17 mouse cellular contexts compared by ENCODE assay signal in the genomic region with DNA sequence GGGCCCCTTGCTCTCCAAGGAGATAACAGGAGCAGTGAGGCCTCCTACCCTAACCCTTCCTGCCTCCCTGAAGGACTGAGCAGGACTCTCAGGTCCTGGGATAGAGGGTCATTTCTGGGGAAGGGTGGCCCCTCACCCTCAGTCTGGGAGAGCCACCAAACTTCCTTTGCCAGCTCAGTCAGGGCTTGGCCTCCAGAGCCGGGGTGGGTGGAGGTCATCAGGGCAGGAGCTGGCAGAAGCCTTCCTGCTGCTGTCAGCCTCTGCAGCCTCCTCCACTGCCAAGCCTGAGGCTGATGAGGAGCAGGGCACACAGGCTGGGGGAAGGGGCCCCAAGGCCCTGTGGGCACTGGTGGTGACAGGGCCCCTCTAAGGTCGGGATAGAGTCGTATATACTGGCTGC. TPM values are rescaled to one million over a fixed set of nuclear protein-coding genes. Genes with fewer than 3 reads are reported as not detected.
A peak's percentile ranks its signal among the peaks of the same experiment; 100 is the strongest.
DNase-seq lines count a peak whose midpoint lies in the region; ATAC-seq lines count a peak whose summit lies in the region.
"Had no signal": no experiment of that assay in that cellular context is flagged by ENCODE, and none has a peak within 500 bp of the region (broad histone marks: within the 10 kb centered on the region; RNA-seq: fewer than 3 reads in every experiment).

No protein-coding gene starts in this region.

- peak; percentile 62 for DNase-seq in adrenal gland, postnatal 10 days
- DNase-seq in adrenal gland, postnatal 25 days, result no peak
- no peak for DNase-seq in heart, adult 18-20 months
- no peak for DNase-seq in midbrain, embryonic 10.5 days (ENCODE audit: low spot score)
- no peak for DNase-seq in midbrain, embryonic 14.5 days
- no peak for DNase-seq in limb, embryonic 10.5 days (ENCODE audit: low spot score)
- DNase-seq in frontal cortex, postnatal 25 days (ENCODE audit: low spot score in 2 of 2), result no peak
- DNase-seq: cerebellum, postnatal 25 days; gastrocnemius, postnatal 10 days; lung, postnatal 14 days; retina, postnatal 1 day; thymus, postnatal 36 days had no signal

- H3K27ac ChIP-seq in heart, embryonic 13.5 days (replicated peaks), result no peak overlapping the region
- peak overlapping the region; percentile 78 for H3K27ac ChIP-seq in midbrain, embryonic 10.5 days (replicated peaks)
- no peak overlapping the region for H3K27ac ChIP-seq in midbrain, embryonic 14.5 days (replicated peaks; ENCODE audit: low read depth, low read length)
- 0 out of 2 replicates have a peak overlapping the region, but pooled peaks have one; percentile 40 for H3K27ac ChIP-seq in limb, embryonic 10.5 days
- H3K27ac ChIP-seq: midbrain, embryonic 12.5 days had no signal

- H3K36me3 ChIP-seq in heart, embryonic 13.5 days, result peaks cover 25% of the 10 kb centered on the region
- H3K36me3 ChIP-seq in midbrain, embryonic 10.5 days, result peaks cover 29% of the 10 kb centered on the region
- peaks cover 14% of the 10 kb centered on the region; the same call in 1 of the 2 replicates for H3K36me3 ChIP-seq in midbrain, embryonic 14.5 days (ENCODE audit: control insufficient read depth, insufficient read depth, low read length)
- H3K36me3 ChIP-seq in limb, embryonic 10.5 days, result peaks cover 29% of the 10 kb centered on the region

- peaks cover 13% of the 10 kb centered on the region for H3K4me1 ChIP-seq in heart, embryonic 13.5 days
- H3K4me1 ChIP-seq in midbrain, embryonic 10.5 days, result peaks cover 50% of the 10 kb centered on the region
- H3K4me1 ChIP-seq in midbrain, embryonic 14.5 days (ENCODE audit: control insufficient read depth, insufficient read depth, low read length), result peaks cover 10% of the 10 kb centered on the region; the same call in 1 of the 2 replicates
- peaks cover 41% of the 10 kb centered on the region for H3K4me1 ChIP-seq in limb, embryonic 10.5 days

- no peak overlapping the region for H3K4me2 ChIP-seq in heart, embryonic 13.5 days
- no peak overlapping the region for H3K4me2 ChIP-seq in midbrain, embryonic 14.5 days (ENCODE audit: low read length)
- H3K4me2 ChIP-seq: midbrain, embryonic 12.5 days had no signal

- 21% methylated on average over 3 of the region's 3 CpGs for WGBS in heart, embryonic 13.5 days
- 39% methylated on average over 3 of the region's 3 CpGs for WGBS in midbrain, embryonic 10.5 days
- WGBS in midbrain, embryonic 14.5 days, result 32% methylated on average over 3 of the region's 3 CpGs
- whole genome bisulfite sequencing in limb, embryonic 10.5 days, result 43% methylated on average over 3 of the region's 3 CpGs

- no peak overlapping the region for H3K4me3 ChIP-seq in heart, embryonic 13.5 days
- H3K4me3 ChIP-seq in midbrain, embryonic 10.5 days, result no peak overlapping the region
- H3K4me3 ChIP-seq in midbrain, embryonic 14.5 days (replicated peaks; ENCODE audit: low read depth, low read length), result no peak overlapping the region
- H3K4me3 ChIP-seq in limb, embryonic 10.5 days, result no peak overlapping the region
- H3K4me3 ChIP-seq: midbrain, embryonic 12.5 days had no signal

- no peak for ATAC-seq in heart, embryonic 13.5 days (ENCODE audit: extremely low read depth, insufficient number of reproducible peaks, low FRiP score, low TSS enrichment)
- ATAC-seq in midbrain, embryonic 14.5 days (ENCODE audit: low FRiP score, low TSS enrichment), result no peak
- ATAC-seq: Patski had no signal

- peak overlapping the region; percentile 0 for H3K9ac ChIP-seq in heart, embryonic 13.5 days
- no peak overlapping the region for H3K9ac ChIP-seq in midbrain, embryonic 14.5 days (replicated peaks; ENCODE audit: low read length)
- H3K9ac ChIP-seq: midbrain, embryonic 12.5 days had no signal

- no peaks in the 10 kb centered on the region for H3K9me3 ChIP-seq in heart, embryonic 13.5 days
- no peaks in the 10 kb centered on the region for H3K9me3 ChIP-seq in midbrain, embryonic 10.5 days (replicated peaks)
- no peaks in the 10 kb centered on the region for H3K9me3 ChIP-seq in midbrain, embryonic 14.5 days (ENCODE audit: control insufficient read depth, low read length)
- no peaks in the 10 kb centered on the region for H3K9me3 ChIP-seq in limb, embryonic 10.5 days (replicated peaks)
- H3K9me3 ChIP-seq: midbrain, embryonic 12.5 days had no signal

- H3K27me3 ChIP-seq in heart, embryonic 13.5 days (replicated peaks), result peaks cover 41% of the 10 kb centered on the region
- H3K27me3 ChIP-seq in midbrain, embryonic 10.5 days (ENCODE audit: low read depth, poor library complexity, severe bottlenecking), result peaks cover 23% of the 10 kb centered on the region
- no peaks in the 10 kb centered on the region for H3K27me3 ChIP-seq in midbrain, embryonic 14.5 days (ENCODE audit: control insufficient read depth, insufficient read depth, low read length)
- peaks cover 40% of the 10 kb centered on the region for H3K27me3 ChIP-seq in limb, embryonic 10.5 days (ENCODE audit: low read depth, poor library complexity, severe bottlenecking)
- H3K27me3 ChIP-seq: Patski had no signal

RNA-seq across cellular contexts. Expression of gene Sox10, which starts 9.5 kb away (rescaled TPM):
- total RNA-seq in adrenal gland, postnatal 10 days (2021), result 1 to 10 TPM; 4.7 to 5.3 TPM
- 0.95 and 2.1 TPM in 2 replicates for total RNA-seq in adrenal gland, postnatal 25 days (2021)
- polyA plus RNA-seq in heart, embryonic 13.5 days (2015; fragmentation: Nextera tagmentation; extraction: Ambion mirVana), result 0.42 and 0.44 TPM in 2 replicates
- 1 to 10 TPM; 1.4 TPM for total RNA-seq in heart, adult 18-20 months (2021)
- 0.61 and 2.5 TPM in 2 replicates for polyA plus RNA-seq in midbrain, embryonic 10.5 days (2016; fragmentation: Nextera tagmentation; extraction: Ambion mirVana)
- polyA plus RNA-seq in midbrain, embryonic 14.5 days (2014; fragmentation: Nextera tagmentation; extraction: Ambion mirVana), result 1.5 and 2.3 TPM in 2 replicates
- polyA plus RNA-seq in limb, embryonic 10.5 days (2016; fragmentation: Nextera tagmentation; extraction: Ambion mirVana), result 0.75 and 1.8 TPM in 2 replicates
- total RNA-seq: hematopoietic stem cell, adult 5-6 weeks; liver, adult 2 months had no signal
- polyA plus RNA-seq: liver, adult 2 months; Patski had no signal

RNA-seq across cellular contexts. Expression of gene 1700088E04Rik, which starts 14.5 kb away (rescaled TPM):
- 1 to 10 TPM; 3.5 to 3.7 TPM for total RNA-seq in adrenal gland, postnatal 10 days (2021)
- 6.3 and 7.2 TPM in 2 replicates for total RNA-seq in adrenal gland, postnatal 25 days (2021)
- polyA plus RNA-seq in heart, embryonic 13.5 days (2015; fragmentation: Nextera tagmentation; extraction: Ambion mirVana), result 6.0 TPM in 2 replicates
- total RNA-seq in heart, adult 18-20 months (2021), result 1 to 10 TPM in 1 of 2 experiments, under 1 TPM in 1; 0.89 to 3.4 TPM
- 7.8 and 10.0 TPM in 2 replicates for polyA plus RNA-seq in midbrain, embryonic 10.5 days (2016; fragmentation: Nextera tagmentation; extraction: Ambion mirVana)
- polyA plus RNA-seq in midbrain, embryonic 14.5 days (2014; fragmentation: Nextera tagmentation; extraction: Ambion mirVana), result 14.0 and 17.3 TPM in 2 replicates
- 5.2 and 5.7 TPM in 2 replicates for polyA plus RNA-seq in limb, embryonic 10.5 days (2016; fragmentation: Nextera tagmentation; extraction: Ambion mirVana)

RNA-seq across cellular contexts. Expression of gene Polr2f, which starts 14.8 kb away (rescaled TPM):
- total RNA-seq in adrenal gland, postnatal 10 days (2021), result 100 to 1,000 TPM; 145 TPM
- total RNA-seq in adrenal gland, postnatal 25 days (2021), result 110 and 122 TPM in 2 replicates
- polyA plus RNA-seq in heart, embryonic 13.5 days (2015; fragmentation: Nextera tagmentation; extraction: Ambion mirVana), result 231 and 244 TPM in 2 replicates
- 100 to 1,000 TPM; 135 TPM for total RNA-seq in heart, adult 18-20 months (2021)
- 344 and 395 TPM in 2 replicates for polyA plus RNA-seq in midbrain, embryonic 10.5 days (2016; fragmentation: Nextera tagmentation; extraction: Ambion mirVana)
- 287 and 355 TPM in 2 replicates for polyA plus RNA-seq in midbrain, embryonic 14.5 days (2014; fragmentation: Nextera tagmentation; extraction: Ambion mirVana)
- polyA plus RNA-seq in limb, embryonic 10.5 days (2016; fragmentation: Nextera tagmentation; extraction: Ambion mirVana), result 351 and 426 TPM in 2 replicates

RNA-seq across cellular contexts. Expression of gene Micall1, which starts 46.9 kb away (rescaled TPM):
- 10 to 100 TPM; 29.0 to 33.4 TPM for total RNA-seq in adrenal gland, postnatal 10 days (2021)
- total RNA-seq in adrenal gland, postnatal 25 days (2021), result 42.9 and 57.5 TPM in 2 replicates
- 15.4 and 15.6 TPM in 2 replicates for polyA plus RNA-seq in heart, embryonic 13.5 days (2015; fragmentation: Nextera tagmentation; extraction: Ambion mirVana)
- 10 to 100 TPM; 38.5 to 44.1 TPM for total RNA-seq in heart, adult 18-20 months (2021)
- polyA plus RNA-seq in midbrain, embryonic 10.5 days (2016; fragmentation: Nextera tagmentation; extraction: Ambion mirVana), result 5.2 and 7.1 TPM in 2 replicates
- 11.8 and 11.9 TPM in 2 replicates for polyA plus RNA-seq in midbrain, embryonic 14.5 days (2014; fragmentation: Nextera tagmentation; extraction: Ambion mirVana)
- 6.8 and 9.7 TPM in 2 replicates for polyA plus RNA-seq in limb, embryonic 10.5 days (2016; fragmentation: Nextera tagmentation; extraction: Ambion mirVana)

Comparison
In these comparisons a context has a peak if more than half of its experiments do, and no peak if none do; other contexts are left out.
1. H3K27ac ChIP-seq: peak in midbrain, embryonic 10.5 days (single experiment) and limb, embryonic 10.5 days (single experiment); none in heart, embryonic 13.5 days (single experiment) and midbrain, embryonic 14.5 days (single experiment).